Mouse (Mus musculus): ENCODE data around the gene Gng2.

GRCm38 (mm10) chr14:19861311-19862080 lies 115.9 kb downstream of the Gng2 start:
- no peak for TF ChIP-seq POLR2AphosphoS2 (IDR thresholded peaks at IDR 0.05; ENCODE audit: low read length)
- no peak for TF ChIP-seq RAD21 (IDR thresholded peaks at IDR 0.05; ENCODE audit: low read depth, low read length)
- no peak for TF ChIP-seq CTCF (IDR thresholded peaks at IDR 0.05 in 2 of 3, conservative IDR thresholded peaks at IDR 0.05 in 1 of 3; ENCODE audit: control insufficient read depth in 1 of 3, insufficient read depth in 1 of 3, low read depth in 2 of 3, low read length in 3 of 3, poor library complexity in 1 of 3, severe bottlenecking in 1 of 3)
- no peak for TF ChIP-seq POLR2A (IDR thresholded peaks at IDR 0.05; ENCODE audit: control insufficient read depth in 1 of 2, insufficient read depth in 1 of 2, low read depth in 1 of 2, low read length in 2 of 2, poor library complexity in 1 of 2)
